Mouse (Mus musculus): ENCODE data around the gene Gapt. TPM values are rescaled to one million over a fixed set of nuclear protein-coding genes. Genes with fewer than 3 reads are reported as not detected.
"Not testable (repeated sequence)": the region's sequence is repeated elsewhere in the genome, so short reads cannot be mapped to it uniquely, and the experiment has no call there.

Gapt gene
- under 1 TPM in 1 of 2 experiments, not detected in 1; 0.23 TPM for polyA plus RNA-seq (2017; shearing (Covaris generic))

- no peak for ATAC-seq
Measured at GRCm38 (mm10) chr13:110356941-110357340, at the start of gene Gapt. Gene Gapt (minus strand): TSS chr13:110357199.

DNA sequence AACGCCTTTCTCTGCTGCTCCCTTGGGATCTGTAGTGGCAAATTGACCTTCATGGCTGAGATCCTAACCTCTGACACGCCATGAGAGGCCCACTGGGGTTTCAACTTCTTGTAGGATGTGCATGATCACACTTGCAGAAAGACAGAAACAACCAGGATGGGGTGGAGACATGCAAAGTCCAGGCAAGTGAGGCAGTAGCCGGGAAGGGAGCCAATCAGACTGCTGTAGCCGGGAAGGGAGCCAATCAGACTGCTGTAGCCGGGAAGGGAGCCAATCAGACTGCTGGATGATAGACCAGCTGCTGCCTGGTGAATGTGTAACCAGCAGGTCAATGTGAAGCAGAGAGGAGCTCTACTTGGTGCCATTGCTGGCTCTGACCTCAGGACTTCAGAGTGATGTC is 49.2 kb upstream of the Gapt start:
- no peak for ATAC-seq

DNA sequence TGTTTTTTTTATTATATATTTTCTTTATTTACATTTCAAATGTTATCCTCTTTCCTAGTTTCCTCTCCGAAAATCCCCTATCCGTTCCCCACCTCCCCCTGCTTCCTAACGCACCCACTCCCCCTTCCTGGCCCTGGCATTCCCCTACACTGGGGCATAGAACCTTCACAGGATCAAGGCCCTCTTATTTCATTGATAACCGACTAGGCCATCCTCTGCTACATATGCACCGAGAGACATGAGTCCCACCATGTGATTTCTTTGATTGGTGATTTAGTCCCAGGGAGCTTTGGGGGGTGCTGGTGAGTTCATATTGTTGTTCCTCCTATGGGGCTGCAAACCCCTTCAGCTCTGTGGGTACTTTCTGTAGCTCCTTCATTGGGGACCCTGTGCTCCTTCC is 47.7 kb upstream of the Gapt start:
- not testable (repeated sequence) for ATAC-seq

DNA sequence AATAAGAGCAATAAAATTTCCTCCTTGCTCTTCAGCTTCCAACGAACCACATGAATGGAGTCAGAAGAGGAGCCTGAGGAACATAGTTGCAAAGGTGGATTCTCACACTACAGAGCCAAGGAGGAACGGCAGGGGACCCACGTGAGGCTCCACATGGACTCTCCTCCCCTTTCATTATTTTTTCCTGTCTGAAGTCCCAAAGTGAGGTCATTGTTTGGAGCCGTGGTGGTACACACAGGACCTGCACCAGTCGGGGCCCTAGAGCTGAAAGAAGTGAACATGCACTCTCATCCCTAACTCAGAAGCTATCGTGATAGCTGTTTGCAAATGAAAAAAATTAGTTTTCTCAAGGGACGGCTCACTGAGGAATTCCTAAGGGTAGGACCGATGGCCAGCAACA is 47.1 kb upstream of the Gapt start:
- no peak for ATAC-seq

GRCm38 (mm10) chr13:110401877-110402276 is 44.9 kb upstream of the Gapt start:
- no peak for ATAC-seq

DNA sequence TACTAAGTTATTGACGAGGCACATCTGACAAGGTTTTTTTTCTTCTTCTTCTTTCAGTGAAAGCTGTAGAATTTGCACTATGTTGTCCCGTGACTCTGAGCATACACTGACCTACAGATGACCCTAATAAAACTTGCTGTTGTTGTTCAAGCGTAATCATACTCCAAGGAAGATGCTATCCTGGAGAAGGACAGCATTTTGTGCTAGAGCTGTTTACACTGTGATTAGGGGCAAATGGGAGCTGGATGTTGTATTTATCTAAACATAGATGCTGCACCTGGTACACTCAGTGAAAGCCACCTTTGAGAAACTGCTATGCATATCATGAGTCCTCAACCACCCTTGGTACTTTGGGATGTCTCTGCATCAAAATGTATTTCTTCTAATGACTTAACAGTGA is 44.4 kb upstream of the Gapt start:
- no peak for ATAC-seq

DNA sequence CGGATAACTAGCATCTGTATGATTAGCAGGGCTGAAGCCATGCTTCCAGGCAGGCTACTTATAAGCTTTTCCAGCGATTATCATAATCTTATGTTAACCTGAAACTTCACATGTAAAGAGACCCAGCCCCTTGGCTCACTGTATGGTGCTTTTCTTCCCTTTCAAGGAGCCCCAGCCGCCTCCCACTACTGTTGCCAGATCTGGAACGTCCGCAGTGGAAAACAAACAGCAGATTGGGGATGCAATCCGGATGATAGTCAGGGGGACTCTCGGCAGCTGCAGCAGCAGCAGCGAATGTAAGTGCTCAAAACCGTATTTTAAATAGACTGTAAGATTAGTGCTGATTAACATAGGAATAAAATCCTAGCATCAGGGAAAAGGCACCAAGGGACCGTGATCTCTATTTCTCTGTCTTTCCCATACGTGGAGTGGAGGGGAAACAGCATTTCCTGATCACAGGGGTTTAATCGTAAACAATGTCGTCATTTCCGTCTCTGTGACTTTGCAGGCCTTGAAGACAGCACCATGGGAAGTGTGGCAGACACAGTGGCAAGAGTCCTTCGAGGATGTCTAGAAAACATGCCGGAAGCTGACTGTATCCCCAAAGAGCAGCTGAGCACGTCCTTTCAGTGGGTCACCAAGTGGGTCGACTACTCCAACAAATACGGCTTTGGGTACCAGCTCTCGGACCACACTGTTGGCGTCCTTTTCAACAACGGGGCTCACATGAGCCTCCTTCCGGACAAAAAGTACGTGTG is 41.7 kb upstream of the Gapt start:
- ATAC-seq = no peak

- no peak for ATAC-seq
Measured at GRCm38 (mm10) chr13:110397750-110398149, 40.8 kb upstream of the Gapt start.

DNA sequence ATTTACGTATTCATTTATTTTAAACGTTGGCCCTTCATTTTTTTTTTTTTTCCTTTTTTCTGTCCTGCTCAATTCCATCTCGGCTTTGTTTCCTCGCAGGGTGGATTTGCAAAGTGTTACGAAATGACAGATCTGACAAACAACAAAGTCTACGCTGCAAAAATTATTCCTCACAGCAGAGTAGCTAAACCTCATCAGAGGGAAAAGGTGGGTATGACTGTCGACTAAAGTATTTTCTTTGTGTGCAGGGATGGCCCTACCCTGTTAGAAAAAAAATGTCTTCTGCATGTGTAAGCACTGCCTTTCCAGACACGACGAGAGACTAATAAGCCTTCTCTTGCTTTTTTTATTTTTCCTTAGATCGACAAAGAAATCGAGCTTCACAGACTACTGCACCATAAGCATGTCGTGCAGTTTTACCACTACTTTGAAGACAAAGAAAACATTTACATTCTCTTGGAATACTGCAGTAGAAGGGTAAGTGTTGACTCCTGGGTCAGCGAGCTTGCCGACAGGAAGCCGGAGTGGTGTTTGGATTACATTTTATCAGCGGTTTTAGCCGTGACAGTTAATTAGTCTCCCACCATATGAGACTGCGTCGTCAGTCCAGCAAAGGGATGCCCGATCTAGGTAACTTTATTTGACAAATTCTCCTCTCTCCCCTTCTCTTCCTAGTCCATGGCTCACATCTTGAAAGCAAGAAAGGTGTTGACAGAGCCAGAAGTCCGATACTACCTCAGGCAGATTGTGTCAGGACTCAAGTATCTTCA is 39.1 kb upstream of the Gapt start:
- ATAC-seq = no peak

- peak; percentile 1 for ATAC-seq
Measured at GRCm38 (mm10) chr13:110395179-110395794, 38.3 kb upstream of the Gapt start.

DNA sequence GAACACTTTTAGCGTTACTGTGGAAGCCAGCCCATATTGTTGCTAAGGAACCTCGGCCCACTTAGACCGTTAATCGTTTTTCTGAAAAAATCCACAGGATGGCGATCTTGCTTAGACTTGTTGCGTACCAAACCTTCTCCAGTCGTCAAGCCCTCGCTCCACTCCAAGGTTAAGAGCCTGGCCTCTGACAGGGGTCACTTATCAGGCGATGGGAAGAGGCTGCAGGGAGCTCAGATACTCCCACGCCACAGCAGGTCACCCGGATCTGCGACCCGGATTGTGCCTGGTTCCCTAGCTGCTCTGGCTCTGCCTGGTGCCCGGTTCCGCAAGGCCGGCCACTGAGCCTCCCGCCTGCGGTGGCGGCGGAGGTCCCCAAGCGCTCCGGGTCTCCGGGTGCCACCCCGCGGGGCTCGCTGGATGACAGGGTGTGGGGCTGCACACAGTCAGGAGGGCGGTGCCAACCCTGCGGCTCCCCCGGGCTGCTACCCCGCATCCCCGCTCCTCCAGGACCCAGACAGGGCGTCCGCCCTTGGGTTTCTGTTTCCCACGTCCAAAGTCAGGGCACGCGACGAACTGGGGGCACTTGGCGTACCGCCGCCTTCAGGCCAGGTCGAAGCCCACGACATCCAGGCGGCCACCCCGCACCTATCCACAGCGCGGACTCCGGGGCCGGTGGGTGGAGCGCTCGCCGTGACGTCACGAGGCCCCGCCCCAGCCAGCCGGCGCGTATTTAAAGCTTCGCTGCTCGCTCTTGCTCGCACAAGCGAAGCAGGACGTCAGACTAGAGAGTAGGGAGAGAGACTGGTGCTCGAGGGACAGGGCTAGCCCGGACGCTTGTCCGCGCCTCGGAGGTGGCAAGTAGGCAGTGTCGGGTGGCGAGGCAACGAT is 37.5 kb upstream of the Gapt start, which contains the start of gene Plk2:
Plk2 (plus strand) TSS at position 756 of the 888 bp plus-strand sequence.
- ATAC-seq = peak; percentile 88

DNA sequence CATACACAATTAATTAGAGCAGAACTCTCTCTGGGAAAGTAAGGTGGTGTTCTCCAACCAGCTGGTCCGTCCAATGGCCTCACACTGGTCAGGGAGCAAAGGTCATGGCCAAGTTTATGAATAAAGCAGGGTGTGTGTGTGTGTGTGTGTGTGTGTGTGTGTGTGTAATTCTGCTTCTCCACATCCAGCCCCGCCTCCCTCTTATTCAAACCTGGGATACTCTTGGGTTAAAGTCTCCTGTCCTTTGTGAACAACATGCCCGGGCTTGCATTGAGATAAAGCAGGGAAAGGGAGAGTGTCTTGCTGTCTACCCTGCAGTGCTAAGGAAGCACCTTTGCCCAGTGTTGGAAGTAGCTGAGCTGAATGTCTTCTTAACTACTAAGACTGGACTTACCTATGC is 35.6 kb upstream of the Gapt start:
- no peak for ATAC-seq

GRCm38 (mm10) chr13:110392210-110392609 is 35.2 kb upstream of the Gapt start:
- peak; percentile 26 for ATAC-seq

DNA sequence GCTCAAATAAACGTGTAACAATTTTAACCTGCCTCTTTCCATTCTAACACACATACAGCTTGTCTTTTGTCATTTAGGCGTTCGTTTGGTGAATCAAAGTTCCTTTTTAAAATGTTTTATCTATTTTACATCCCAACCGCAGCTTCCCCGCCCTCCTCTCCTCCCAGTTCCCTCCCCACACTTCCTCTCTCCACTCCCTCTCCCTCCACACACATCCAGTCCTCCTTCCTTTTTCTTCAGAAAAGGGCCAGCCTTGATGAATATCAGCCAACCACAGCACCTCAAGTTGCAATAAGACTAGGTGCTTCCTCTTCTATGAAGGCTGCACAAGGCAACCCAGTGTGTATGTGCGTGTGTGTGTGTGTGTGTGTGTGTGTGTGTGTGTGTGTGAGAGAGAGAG is 27.5 kb upstream of the Gapt start:
- ATAC-seq = no peak

DNA sequence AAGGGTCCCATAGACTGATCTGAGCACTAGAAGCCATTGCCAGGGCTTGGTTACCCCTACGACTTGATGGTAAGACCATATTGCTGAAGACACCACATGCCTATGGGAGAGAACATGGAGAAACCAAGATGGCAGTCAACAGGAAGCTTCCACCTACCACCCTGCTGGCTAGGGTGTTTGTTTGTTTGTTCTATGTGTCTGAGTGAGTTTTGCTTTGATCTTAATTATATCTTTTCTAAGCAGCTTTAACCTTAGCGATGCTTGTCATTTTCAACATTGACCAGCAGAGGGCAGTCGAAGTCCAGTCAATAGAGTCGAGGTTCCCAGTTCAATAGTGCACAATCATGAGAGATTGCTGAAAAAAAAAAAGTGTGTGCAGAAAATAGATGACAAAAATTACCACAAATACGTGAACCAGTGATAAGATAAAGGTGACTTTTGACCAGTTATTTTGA is 25.5 kb upstream of the Gapt start:
- peak; percentile 85 for ATAC-seq

- no peak for ATAC-seq
Measured at GRCm38 (mm10) chr13:110369673-110370072, 12.7 kb upstream of the Gapt start.

DNA sequence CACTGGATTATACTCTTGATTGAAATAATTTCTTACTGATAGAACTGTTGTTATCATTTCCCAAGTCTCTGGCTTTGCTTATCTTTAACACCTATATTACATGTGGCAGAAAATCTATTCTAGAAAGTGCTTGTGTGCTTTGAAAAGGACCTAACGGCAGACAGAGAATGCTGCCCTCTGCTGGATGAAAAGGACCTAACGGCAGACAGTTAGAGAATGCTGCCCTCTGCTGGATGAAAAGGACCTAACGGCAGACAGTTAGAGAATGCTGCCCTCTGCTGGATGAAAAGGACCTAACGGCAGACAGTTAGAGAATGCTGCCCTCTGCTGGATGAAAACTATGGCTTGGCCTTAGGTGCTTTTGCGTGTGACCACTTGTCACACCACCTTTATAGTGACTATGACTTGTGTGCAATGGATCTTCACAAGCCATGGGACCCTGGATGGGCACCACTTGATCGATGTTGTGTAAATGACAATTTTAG is 11.6 kb upstream of the Gapt start:
- peak; percentile 85 for ATAC-seq

DNA sequence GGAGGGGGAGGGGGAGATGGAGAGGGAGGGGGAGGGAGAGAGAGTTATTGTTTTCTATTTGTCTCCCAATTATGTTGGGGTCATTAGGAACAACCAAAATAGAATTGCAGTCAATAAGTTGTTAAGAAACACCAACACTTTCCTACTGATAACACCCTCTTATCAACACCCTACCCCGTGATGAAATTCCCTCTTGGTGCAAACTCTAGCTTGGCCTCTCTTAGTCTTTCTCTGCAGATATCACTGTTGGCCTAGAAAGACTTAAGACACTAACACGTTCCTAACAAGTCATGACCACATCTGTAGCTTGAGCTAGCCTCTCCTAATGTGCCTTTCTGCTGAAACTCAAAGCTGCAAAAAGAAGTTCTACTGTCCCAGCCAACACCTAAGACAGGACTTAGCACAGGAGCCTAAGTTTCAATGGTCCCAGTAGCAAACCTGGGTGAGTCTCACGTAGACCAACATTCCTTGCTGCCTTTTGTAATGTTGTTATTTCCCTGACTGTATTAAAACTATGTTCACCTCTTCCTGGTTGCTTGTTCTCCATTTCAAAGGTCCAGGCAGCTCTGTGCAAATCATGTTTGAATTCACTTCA is 11.1 kb upstream of the Gapt start:
- ATAC-seq = peak; percentile 19

- ATAC-seq = no peak
Measured at GRCm38 (mm10) chr13:110366477-110366876, 9.5 kb upstream of the Gapt start.

DNA sequence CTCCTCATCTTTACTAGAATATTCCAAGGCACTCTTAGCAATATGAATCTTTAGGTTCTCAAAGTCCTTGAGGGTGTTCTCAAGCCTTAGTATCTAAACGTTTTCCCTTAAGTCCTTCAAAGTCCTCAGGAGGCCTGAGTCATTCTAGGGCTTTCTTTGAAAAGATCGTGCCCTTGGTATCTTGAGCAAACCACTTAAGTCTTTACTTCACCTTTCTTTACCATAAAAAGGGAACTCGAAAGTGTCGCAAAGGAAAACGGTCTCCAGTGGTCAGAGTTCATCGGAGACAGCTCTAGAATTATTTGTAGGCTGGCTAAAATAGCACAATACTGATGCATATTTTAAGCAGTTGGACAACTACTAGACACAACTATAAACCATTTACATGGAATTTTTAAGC is 6.7 kb upstream of the Gapt start:
- no peak for ATAC-seq

- ATAC-seq = no peak
Measured at GRCm38 (mm10) chr13:110351051-110351450, 5.9 kb downstream of the Gapt start.

DNA sequence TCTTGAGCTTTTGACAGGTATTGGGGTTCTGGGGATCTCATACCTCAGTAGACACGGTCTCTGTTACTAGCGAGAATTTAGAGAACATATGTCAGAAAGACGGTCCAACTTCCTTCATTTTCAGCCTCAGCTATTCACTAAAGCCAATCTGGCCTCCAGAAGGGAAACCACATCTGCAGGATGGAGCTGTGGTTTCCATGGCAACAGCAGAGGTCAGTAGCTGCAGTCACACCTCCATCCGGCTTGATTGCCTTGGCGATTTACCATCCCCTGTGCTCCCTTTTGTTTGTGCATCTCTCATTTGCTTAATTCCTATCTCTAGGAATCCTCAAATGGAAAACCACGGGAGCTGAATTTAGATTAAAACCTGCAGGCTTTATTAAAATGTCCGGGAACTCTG is 10.3 kb downstream of the Gapt start:
- ATAC-seq = no peak

Measured in activated CD4-positive, CD25-positive, alpha-beta regulatory T cell, adult 4 months (primary cell).